Mouse (Mus musculus) gastrocnemius, postnatal 10 days (tissue): ENCODE results near the gene Haspin. TPM values are rescaled to one million over a fixed set of nuclear protein-coding genes. Genes with fewer than 3 reads are reported as not detected.

Experiments
- DNase-seq: peaks from one replicate; pipeline ENCODE4 v3.0.0; 2021; ENCODE audit warnings: mixed read lengths
- total RNA-seq, 2 experiments: library from RNA; stranded (reverse); gene quantifications; 2 replicates each; pipeline ENCODE4 v1.2.3; 2021

The Haspin gene
- total RNA-seq, 2 experiments from 2014 or later = 1.7 to 2.0 TPM

- DNase-seq = peak; percentile 21
Measured at GRCm38 (mm10) chr11:73146026-73146974, 8.2 kb upstream of the Haspin start.

DNA sequence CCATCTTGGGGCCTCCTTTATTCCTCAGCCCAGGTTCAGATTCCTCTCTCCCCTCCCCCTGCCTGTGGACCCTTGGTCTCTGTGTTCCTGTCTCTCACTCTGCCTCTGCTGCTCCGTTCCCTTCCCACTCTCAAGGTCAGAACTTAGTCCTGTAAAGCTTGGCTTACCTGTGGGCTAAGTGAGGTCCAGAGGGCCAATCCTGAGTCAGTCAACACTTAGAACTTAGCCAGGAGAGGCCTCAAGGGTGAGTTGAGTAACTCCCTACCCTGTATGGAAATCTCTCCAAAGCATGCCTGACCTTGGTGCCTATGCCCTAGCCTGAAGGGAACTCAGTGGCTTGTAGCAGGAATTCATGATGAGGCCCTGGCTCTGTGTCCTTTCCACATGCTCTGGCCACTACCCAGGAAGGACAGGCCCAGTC is 6.2 kb upstream of the Haspin start:
- DNase-seq = no peak

GRCm38 (mm10) chr11:73137116-73137515 is 978 bp downstream of the Haspin start:
- DNase-seq = no peak

- DNase-seq = no peak
Measured at GRCm38 (mm10) chr11:73136587-73136986, 1.5 kb downstream of the Haspin start.

GRCm38 (mm10) chr11:73134222-73134621 is 3.9 kb downstream of the Haspin start:
- DNase-seq = no peak

DNA sequence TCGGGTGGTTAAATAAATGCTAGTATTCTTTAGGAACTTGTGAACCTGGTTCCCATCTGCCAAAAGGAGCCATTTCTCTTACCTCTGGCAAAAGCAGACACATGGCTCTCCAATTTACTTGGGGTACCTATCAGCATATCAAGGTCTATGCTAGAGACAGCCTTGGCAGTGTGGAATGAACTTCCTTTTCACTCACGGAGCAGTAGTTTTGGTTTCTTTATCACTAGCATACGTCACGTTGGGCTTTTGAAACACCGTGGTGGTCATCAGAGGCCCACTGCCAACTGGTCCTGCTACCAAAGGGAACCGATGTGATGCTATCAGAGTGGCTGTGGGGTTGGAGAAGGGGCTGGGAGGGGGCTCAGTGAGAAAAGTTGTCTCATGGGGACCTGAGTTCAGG is 5.1 kb downstream of the Haspin start:
- no peak for DNase-seq

DNA sequence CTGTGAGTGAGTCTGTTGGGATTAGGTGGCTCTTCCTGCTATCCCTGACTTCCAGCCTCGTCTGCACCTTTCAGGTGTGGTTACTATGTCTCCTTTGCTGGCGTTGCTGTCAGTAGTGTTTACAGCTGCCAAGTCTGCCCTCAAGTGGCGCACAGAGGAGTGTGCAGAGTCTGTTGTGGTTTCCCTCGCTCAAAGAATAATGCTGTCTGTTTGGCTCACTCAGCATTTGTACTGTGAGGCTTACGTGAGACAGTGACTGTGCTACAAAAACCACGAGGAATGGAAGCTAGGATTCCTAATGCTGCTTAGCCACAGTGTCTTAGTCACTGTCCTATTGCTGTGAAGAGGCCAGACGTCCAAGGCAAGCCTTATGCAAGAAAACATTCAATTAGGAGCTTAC is 7.1 kb downstream of the Haspin start:
- DNase-seq = no peak

GRCm38 (mm10) chr11:73126495-73126894 is 11.6 kb downstream of the Haspin start:
- DNase-seq = no peak

DNA sequence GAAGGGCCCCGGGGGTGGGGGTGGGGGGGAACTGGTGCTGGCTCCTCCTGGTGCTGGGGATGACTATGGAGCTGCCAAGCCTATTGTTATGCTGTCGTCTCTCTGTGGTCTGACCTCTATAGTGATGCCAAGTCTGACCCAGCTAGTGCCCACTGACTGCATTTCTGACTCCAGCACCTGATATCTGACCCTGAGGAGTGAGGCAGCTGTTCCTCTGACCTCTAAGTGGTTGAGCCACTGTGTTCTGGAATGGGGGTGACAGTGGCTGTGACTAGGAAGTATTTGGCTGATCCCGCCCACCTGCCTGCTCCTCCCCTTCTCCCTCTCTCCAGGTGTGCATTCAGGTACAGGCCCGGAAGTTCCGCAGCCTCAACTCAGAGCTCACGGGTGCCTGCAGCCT is 26.7 kb downstream of the Haspin start:
- DNase-seq = no peak

- DNase-seq = no peak
Measured at GRCm38 (mm10) chr11:73109941-73110340, 28.2 kb downstream of the Haspin start.

- DNase-seq = no peak
Measured at GRCm38 (mm10) chr11:73108898-73109625, 29.0 kb downstream of the Haspin start.

- no peak for DNase-seq
Measured at GRCm38 (mm10) chr11:73108195-73108897, 29.7 kb downstream of the Haspin start.

GRCm38 (mm10) chr11:73107358-73107757 is 30.7 kb downstream of the Haspin start:
- DNase-seq = peak; percentile 32

- DNase-seq = no peak
Measured at GRCm38 (mm10) chr11:73105246-73105645, 32.8 kb downstream of the Haspin start.

DNA sequence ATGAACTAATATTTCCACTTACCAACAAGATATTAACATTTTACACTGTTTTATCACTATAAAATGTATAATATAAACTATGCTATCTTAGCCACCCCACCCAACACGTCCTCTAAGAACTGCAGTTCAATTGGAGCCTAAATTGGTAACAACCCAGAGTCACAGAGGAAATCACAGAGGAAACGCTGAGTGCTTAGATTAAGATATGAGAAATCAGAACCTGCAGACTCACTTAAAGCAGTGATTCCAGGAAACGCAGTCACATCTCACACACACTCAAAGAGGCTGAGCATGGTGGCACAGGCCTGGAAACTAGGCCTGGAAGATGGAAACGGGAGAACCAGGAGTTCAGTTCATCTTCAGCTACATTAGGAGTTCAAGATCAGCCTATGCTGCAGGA is 36.8 kb downstream of the Haspin start:
- DNase-seq = no peak

DNA sequence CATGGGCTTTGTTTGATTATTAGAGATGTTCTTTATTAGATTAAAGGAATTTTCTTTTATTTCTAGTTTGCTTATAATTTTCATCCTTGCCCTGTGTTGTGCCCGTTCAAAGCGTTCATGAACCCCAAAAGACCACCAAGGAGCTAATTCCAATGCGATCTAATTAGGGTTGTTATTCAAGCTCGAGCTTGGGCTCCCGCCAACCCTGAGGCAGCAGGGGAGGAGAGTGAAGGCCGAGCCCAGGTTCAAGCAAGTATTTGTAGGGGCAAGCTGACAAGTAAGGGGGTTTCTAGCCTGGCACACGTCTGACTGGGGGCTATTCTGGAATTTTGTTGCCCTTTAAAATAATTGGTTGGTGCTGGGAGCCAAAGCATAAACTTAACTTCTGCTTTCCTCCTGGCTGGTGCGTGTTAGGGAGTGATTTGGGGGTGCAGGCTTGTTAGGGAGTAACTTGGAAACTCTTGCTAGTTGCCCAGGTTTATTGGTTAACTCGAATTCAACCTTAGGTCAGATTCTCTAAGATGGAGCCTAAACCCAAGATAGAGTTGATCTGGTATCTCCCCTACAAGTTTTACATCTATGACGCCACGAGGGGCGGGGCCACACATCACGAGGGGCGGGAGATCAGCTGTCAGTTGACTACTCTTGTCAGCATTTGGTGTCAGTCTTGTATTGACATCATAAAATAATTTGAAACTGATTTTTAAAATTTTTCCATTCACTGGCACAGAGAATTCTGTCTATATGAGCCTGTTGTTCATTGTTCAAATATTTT is 37.9 kb downstream of the Haspin start:
- no peak for DNase-seq

DNA sequence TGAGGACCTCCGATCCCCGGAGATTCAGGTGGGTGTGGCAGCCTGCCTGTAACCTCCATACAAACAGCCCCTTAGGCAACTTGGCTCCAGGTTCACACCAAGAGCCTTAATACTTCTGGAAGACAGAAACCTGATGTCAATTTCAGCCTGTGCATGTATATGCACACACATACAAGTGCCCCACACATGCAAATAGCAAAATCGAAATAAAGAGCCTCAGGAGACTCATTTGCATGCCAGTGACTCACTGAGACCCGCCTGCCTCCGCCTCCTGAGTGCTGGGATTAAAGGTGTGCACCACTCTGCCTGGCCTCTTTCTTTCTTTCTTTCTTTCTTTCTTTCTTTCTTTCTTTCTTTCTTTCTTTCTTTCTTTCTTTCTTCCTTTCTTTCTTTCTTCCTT is 39.2 kb downstream of the Haspin start:
- no peak for DNase-seq

DNA sequence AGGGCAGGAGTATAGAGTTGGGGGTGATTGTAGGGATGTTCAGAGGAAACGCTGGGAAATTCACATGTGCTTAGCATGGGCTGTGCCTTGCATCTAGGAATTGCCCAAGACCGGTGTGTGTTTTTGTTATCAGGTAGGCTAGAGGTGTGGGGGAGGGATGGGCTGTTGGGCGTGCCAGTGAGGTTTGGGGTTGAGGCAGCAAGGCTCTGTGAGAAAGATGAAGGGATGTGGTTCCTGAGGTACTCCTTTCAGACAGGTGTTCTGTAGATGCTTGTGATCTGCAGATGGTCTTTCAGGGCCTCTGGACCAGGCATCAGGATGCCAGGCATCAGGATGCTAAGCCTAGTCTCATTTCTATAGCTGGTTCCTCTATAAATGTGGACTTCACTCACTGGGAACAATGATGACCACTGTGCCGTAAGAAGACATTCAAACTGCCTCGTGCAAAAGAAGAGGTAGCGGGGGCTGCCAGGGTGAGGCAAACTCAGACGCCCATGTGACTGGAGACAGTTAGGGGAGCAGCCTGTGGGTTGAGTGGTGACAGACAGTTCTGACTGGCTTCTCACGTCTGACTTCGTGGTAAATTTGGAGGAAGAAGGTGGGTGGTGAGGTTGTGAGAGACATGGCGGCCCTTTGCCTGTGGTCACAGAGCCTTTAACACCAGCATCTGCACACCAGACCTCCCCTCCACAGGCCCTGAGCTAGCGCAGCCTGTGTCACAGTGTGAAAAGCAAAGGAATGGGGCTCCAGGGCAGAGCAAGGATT is 43.7 kb downstream of the Haspin start:
- DNase-seq = no peak

DNA sequence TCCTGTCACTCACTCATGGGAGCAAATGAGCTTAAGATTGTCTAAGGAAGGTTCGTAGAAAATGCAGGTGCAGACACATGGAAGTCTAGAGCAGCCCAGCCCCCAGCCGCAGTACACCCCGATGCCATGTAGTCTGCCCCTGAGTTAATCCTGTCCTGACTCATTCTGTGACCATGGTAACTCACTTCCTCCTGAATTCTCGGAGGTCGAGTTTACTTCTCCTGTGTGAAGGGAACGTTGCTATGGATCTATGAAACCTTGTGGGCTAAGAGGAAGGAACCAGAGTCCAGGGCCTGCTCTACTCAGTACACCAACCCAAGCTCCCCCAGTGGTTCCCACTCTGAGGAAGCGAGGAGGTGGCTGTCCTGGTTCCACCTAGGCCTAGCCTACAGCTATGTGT is 45.2 kb downstream of the Haspin start:
- no peak for DNase-seq

- DNase-seq = no peak
Measured at GRCm38 (mm10) chr11:73092057-73092456, 46.0 kb downstream of the Haspin start.

GRCm38 (mm10) chr11:73090826-73091225 is 47.3 kb downstream of the Haspin start:
- DNase-seq = no peak
